Mouse (Mus musculus) limb, embryonic 11.5 days (tissue): ENCODE measurements around the gene Fgfr2. TPM values are rescaled to one million over a fixed set of nuclear protein-coding genes. Genes with fewer than 3 reads are reported as not detected.

Experiments
- ATAC-seq: fragments of 200-750 bp; cut with Nextera tagmentation; 2 replicates; pipeline ENCODE4 v1.8.0; 2017; ENCODE audit warnings: low read depth; ENCODE audit not compliant: insufficient number of reproducible peaks, low FRiP score, low TSS enrichment
- DNase-seq: peaks from one replicate; pipeline ENCODE4 v3.0.0-alpha.2; 2015; ENCODE audit warnings: low spot score
- H3K27ac ChIP-seq: fragments of 300-500 bp; sonication (generic); replicated peaks from 2 replicates; pipeline ENCODE4 v1.5.1; 2014; ENCODE audit warnings: low read depth, mild to moderate bottlenecking, low read length
- H3K27me3 ChIP-seq: fragments of 300-500 bp; sonication (generic); 2 replicates; pipeline ENCODE4 v1.6.1; 2014; ENCODE audit warnings: mild to moderate bottlenecking, low read length, mixed read lengths; ENCODE audit not compliant: control insufficient read depth, insufficient read depth
- H3K36me3 ChIP-seq: fragments of 300-500 bp; sonication (generic); 2 replicates; pipeline ENCODE4 v1.6.1; 2014; ENCODE audit warnings: mild to moderate bottlenecking, low read length, moderate library complexity, mixed read lengths; ENCODE audit not compliant: control insufficient read depth, insufficient read depth
- H3K4me1 ChIP-seq: fragments of 300-500 bp; sonication (generic); 2 replicates; pipeline ENCODE4 v1.6.1; 2014; ENCODE audit warnings: low read length, mixed read lengths; ENCODE audit not compliant: control insufficient read depth, insufficient read depth
- H3K4me2 ChIP-seq: fragments of 300-500 bp; sonication (generic); 2 replicates; pipeline ENCODE4 v1.6.1; 2014; ENCODE audit warnings: low read depth, mild to moderate bottlenecking, moderate library complexity; ENCODE audit not compliant: severe bottlenecking
- H3K4me3 ChIP-seq: fragments of 300-500 bp; sonication (generic); 2 replicates; pipeline ENCODE4 v1.5.1; 2014; ENCODE audit warnings: low read depth, low read length
- H3K9ac ChIP-seq: fragments of 300-500 bp; sonication (generic); 2 replicates; pipeline ENCODE4 v1.6.1; 2014; ENCODE audit warnings: mild to moderate bottlenecking, low read length
- H3K9me3 ChIP-seq: fragments of 300-500 bp; sonication (generic); 2 replicates; pipeline ENCODE4 v1.6.1; 2016; ENCODE audit warnings: low read length; ENCODE audit not compliant: control insufficient read depth
- WGBS: fragments of 180-500 bp; shearing (Covaris S2); extraction: QIAGEN DNeasy Blood & Tissue Kit; methylation state at CpG from one replicate; pipeline ENCODE4 v1.1.7; 2014; 5-methylcytosine and 5-hydroxymethylcytosine counted together
- polyA plus RNA-seq: library from polyadenylated mRNA; unstranded; fragments of >200 nt; fragmentation: Nextera tagmentation; extraction: Ambion mirVana; gene quantifications from 2 replicates; pipeline ENCODE4 v1.2.1, GENCODE M21; 2014

The Fgfr2 gene
- polyA plus RNA-seq, 1 experiment from 2014 or later: 60.1 TPM

GRCm38 (mm10) chr7:132608316-132609020 is 514.7 kb downstream of the Fgfr2 start:
- H3K4me3 ChIP-seq: no peak overlapping the region
- H3K27ac ChIP-seq: no peak overlapping the region
- H3K36me3 ChIP-seq: no peaks in the 10 kb centered on the region
- no peak for DNase-seq
- no peaks in the 10 kb centered on the region for H3K4me1 ChIP-seq
- no peaks in the 10 kb centered on the region for H3K27me3 ChIP-seq
- no peak overlapping the region for H3K9ac ChIP-seq
- WGBS: 90% methylated on average over 4 of the region's 4 CpGs
- no peak for ATAC-seq
- no peaks in the 10 kb centered on the region for H3K9me3 ChIP-seq
- H3K4me2 ChIP-seq: no peak overlapping the region

DNA sequence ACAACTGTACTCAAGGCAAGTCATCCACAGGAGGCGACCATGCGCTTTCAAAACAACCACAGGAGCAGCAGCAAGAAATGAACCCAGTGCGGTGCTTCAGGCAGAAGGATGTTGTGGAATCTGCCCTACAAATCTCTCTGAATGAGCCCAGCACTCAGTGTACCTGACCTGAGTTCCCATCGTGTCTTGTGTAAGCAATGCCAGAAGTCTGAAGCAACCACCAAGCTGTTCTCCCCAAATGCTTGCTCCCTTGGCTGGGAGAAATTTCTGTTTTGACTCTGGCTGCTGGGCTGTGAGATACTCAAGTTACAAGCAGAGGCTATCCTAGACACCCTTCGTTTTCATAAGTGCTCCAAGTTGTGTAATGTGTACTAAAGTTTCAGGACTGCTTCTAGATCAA is 517.5 kb downstream of the Fgfr2 start:
- Histone ChIP-seq H3K4me1 (no peaks in the 10 kb centered on the region), H3K36me3 (no peaks in the 10 kb centered on the region), H3K9me3 (no peaks in the 10 kb centered on the region), H3K4me3 (no peak overlapping the region), H3K27ac (no peak overlapping the region), H3K4me2 (no peak overlapping the region), H3K9ac (no peak overlapping the region), H3K27me3 (peaks cover 20% of the 10 kb centered on the region)
- no peak for ATAC-seq
- WGBS: 65% methylated on average over 5 of the region's 5 CpGs
- no peak for DNase-seq

DNA sequence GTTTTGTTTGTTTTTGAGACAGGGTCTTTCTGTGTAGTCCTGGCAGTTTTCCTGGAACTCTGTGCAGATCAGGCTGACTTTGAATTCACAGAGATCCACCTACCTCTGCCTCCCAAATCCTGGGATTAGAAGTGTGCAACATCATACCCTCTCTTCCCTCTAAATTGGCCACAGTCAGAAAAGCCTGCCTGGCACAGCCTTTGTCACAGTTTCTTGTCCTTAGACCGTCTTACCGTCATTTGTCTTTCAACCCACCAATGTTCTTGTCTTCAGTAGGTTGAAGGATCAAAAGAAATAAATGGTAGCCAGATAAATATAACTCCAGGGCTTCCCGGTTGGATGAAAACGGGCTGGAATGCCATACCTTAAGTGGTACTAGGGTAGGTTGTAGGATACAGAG is 518.4 kb downstream of the Fgfr2 start:
- 89% methylated on average over 4 of the region's 4 CpGs for WGBS

DNA sequence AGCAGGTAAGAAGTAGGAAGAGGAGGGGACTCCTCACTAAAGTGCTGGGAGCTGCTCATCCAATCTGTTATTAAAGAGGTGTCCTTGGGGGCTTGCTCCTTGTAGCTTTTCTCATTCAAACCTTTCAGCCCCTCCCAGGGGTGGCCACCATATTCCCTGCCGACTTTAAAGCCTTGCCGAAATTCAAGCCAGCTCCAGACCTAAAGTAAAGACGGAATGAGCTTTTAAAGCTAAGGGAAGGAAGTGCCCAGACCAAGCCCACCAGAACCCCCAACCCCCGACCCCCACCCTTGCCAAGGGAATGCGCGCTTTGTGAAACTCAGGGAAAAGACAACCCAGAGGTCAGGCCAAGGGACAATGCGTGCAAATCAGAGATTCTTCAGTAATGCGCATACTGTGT is 522.2 kb downstream of the Fgfr2 start:
- Histone ChIP-seq H3K4me3 (no peak overlapping the region), H3K9me3 (no peaks in the 10 kb centered on the region), H3K9ac (no peak overlapping the region), H3K27me3 (peaks cover 68% of the 10 kb centered on the region), H3K27ac (no peak overlapping the region), H3K4me2 (no peak overlapping the region), H3K4me1 (peaks cover 17% of the 10 kb centered on the region), H3K36me3 (no peaks in the 10 kb centered on the region)
- ATAC-seq (no peak), DNase-seq (no peak)
- WGBS: 13% methylated on average over 8 of the region's 8 CpGs

More for the DNA sequence above, 518.4 kb downstream of the Fgfr2 start:
- Histone ChIP-seq H3K4me1 (peaks cover 5% of the 10 kb centered on the region; the same call in 1 of the 2 replicates), H3K27ac (no peak overlapping the region), H3K36me3 (no peaks in the 10 kb centered on the region), H3K27me3 (peaks cover 30% of the 10 kb centered on the region), H3K4me2 (no peak overlapping the region), H3K4me3 (no peak overlapping the region), H3K9me3 (no peaks in the 10 kb centered on the region), H3K9ac (no peak overlapping the region)
- no peak for DNase-seq
- ATAC-seq: no peak

DNA sequence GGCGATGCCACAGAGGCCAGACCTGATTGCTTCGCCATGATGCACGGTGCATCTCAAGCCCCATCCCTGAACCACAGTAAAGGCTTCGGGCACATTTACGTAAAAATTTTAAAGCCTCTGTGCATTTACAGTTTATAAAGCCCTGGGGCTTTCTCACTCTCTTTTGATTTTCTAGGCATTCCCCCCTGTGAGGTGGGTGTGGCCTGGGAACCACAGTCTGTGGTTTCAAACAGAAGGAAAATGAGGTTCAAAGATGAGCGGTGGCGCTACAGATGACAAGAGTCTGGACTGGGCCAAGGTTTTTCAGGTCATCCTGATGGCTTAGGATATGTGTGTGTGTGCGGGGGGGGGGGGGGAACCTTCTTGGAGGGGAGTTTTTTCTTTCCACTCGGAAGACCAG is 523.1 kb downstream of the Fgfr2 start:
- Histone ChIP-seq H3K4me2 (peak overlapping the region; percentile 72), H3K27me3 (peaks cover 70% of the 10 kb centered on the region), H3K4me3 (peak overlapping the region; percentile 31), H3K9ac (no peak overlapping the region), H3K36me3 (no peaks in the 10 kb centered on the region), H3K4me1 (peaks cover 17% of the 10 kb centered on the region), H3K27ac (no peak overlapping the region), H3K9me3 (no peaks in the 10 kb centered on the region)
- ATAC-seq (no peak), DNase-seq (no peak)
- 1% methylated on average over 9 of the region's 9 CpGs for WGBS

DNA sequence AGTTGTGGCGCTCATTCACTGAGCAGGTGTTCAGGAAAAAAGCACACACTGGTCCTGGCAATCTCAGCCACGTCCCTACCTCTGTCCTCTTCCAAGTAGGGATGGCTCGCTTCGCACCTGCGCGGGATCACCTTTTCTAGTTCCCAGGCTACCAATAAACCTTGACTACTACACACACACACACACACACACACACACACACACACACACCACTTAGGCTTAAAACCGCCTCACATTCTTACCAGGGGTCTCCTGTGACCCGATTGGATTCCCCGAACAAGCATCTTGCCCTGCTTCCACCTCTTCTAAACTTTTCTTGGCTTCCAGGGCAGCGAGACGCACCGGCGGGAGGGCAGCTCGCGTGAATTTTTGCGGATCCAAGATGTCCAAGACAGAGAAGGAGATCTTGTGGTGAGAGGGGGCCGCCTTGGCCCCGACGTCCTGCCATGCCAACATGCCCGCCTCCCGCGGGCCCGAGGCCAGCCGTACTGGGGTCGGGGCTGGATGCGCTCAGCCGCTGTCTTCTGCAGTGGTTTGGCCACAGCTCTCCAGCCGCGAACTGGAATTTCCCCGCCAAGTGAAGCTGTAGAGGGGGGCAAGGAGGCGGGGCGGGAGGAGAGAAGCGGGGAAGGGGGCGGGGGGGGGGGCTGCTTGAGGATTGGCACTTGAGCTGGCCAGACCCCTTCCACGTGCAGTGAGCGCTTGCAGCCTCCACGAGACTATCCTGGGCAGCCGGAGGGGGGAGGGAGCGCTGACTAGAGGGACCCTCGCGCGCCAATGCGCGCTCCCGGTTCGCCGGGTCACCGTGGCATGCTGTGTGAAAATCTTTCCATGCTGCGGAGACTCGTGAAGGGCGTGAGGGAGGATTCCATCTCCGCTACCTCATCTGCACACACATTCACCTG is 523.8 kb downstream of the Fgfr2 start, which contains the start of gene Nkx1-2:
Gene Nkx1-2 (minus strand): TSS at position 567 of the 905 bp plus-strand sequence.
- Histone ChIP-seq H3K4me2 (peak within 1 kb of the TSS; percentile 72), H3K27me3 (peaks cover 70% of the 10 kb centered on the region), H3K9me3 (no peaks in the 10 kb centered on the region), H3K36me3 (no peaks in the 10 kb centered on the region), H3K4me1 (peaks cover 17% of the 10 kb centered on the region), H3K4me3 (peak within 1 kb of the TSS; percentile 31), H3K27ac (no peak within 1 kb of the TSS), H3K9ac (no peak within 1 kb of the TSS)
- peak; percentile 32; the same call in 1 of the 2 replicates for ATAC-seq
- peak; percentile 60 for DNase-seq
- WGBS: under 1% methylated on average over 50 of the region's 52 CpGs

- Histone ChIP-seq H3K4me1 (peaks cover 17% of the 10 kb centered on the region), H3K9me3 (no peaks in the 10 kb centered on the region), H3K36me3 (no peaks in the 10 kb centered on the region), H3K27ac (no peak overlapping the region), H3K27me3 (peaks cover 65% of the 10 kb centered on the region), H3K9ac (peak overlapping the region; percentile 23; the same call in 1 of the 2 replicates), H3K4me3 (peak overlapping the region; percentile 43), H3K4me2 (peak overlapping the region; percentile 78)
- ATAC-seq: 0 out of 2 replicates have a peak, but pooled peaks have one; percentile 27
- DNase-seq: peak; percentile 66
- under 1% methylated on average over 60 of the region's 60 CpGs for WGBS
Observed at GRCm38 (mm10) chr7:132597251-132598041, 525.7 kb downstream of the Fgfr2 start.
